Mouse (Mus musculus): ENCODE measurements at regions not wholly inside any gene's neighbourhood (a gene's known extent, or its start where the extent isn't known, plus 50 kb on each side); places are given as distances from the start of the nearest gene placed in this dataset.
"Not testable (repeated sequence)": the region's sequence is repeated elsewhere in the genome, so short reads cannot be mapped to it uniquely, and the experiment has no call there.

GRCm38 (mm10) chr13:44659861-44660260 is 69.4 kb upstream of the Jarid2 start:
- DNase-seq (ENCODE audit: low spot score in 2 of 2) = no peak

GRCm38 (mm10) chr13:44663062-44663461 is 66.2 kb upstream of the Jarid2 start:
- DNase-seq (ENCODE audit: low spot score in 2 of 2) = peak; percentile 24 to 38

GRCm38 (mm10) chr13:44663730-44664129 is 65.5 kb upstream of the Jarid2 start:
- DNase-seq (ENCODE audit: low spot score in 2 of 2) = no peak

GRCm38 (mm10) chr13:44669761-44670160 is 59.5 kb upstream of the Jarid2 start:
- DNase-seq (ENCODE audit: low spot score in 2 of 2) = no peak

GRCm38 (mm10) chr13:44673337-44673966 is 55.8 kb upstream of the Jarid2 start:
- no peak for DNase-seq (ENCODE audit: low spot score in 2 of 2)

- no peak for DNase-seq (ENCODE audit: low spot score in 2 of 2)
These were observed 55.3 kb upstream of the Jarid2 start for GRCm38 (mm10) chr13:44673967-44674357.

- no peak for DNase-seq (ENCODE audit: low spot score in 2 of 2)
These were observed 54.2 kb upstream of the Jarid2 start for GRCm38 (mm10) chr13:44674926-44675650.

- DNase-seq (ENCODE audit: low spot score in 2 of 2) = no peak
These were observed 53.2 kb upstream of the Jarid2 start for GRCm38 (mm10) chr13:44676041-44676440.

- DNase-seq (ENCODE audit: low spot score in 2 of 2) = no peak
These were observed 51.2 kb upstream of the Jarid2 start for GRCm38 (mm10) chr13:44678121-44678520.

- not testable (repeated sequence) for DNase-seq (ENCODE audit: low spot score in 2 of 2)
These were observed 49.8 kb upstream of the Jarid2 start for GRCm38 (mm10) chr13:44679457-44679856.

Data from spleen, postnatal 10 days (tissue).